Mouse (Mus musculus): ENCODE measurements around the gene B230118H07Rik. TPM values are rescaled to one million over a fixed set of nuclear protein-coding genes. Genes with fewer than 3 reads are reported as not detected.

Gene B230118H07Rik
- polyA plus RNA-seq, 2 experiments from 2014 or later, result 0.82 to 3.5 TPM

- no peak for ATAC-seq
Observed at GRCm38 (mm10) chr2:101638979-101639839, 10.1 kb downstream of the B230118H07Rik start.

DNA sequence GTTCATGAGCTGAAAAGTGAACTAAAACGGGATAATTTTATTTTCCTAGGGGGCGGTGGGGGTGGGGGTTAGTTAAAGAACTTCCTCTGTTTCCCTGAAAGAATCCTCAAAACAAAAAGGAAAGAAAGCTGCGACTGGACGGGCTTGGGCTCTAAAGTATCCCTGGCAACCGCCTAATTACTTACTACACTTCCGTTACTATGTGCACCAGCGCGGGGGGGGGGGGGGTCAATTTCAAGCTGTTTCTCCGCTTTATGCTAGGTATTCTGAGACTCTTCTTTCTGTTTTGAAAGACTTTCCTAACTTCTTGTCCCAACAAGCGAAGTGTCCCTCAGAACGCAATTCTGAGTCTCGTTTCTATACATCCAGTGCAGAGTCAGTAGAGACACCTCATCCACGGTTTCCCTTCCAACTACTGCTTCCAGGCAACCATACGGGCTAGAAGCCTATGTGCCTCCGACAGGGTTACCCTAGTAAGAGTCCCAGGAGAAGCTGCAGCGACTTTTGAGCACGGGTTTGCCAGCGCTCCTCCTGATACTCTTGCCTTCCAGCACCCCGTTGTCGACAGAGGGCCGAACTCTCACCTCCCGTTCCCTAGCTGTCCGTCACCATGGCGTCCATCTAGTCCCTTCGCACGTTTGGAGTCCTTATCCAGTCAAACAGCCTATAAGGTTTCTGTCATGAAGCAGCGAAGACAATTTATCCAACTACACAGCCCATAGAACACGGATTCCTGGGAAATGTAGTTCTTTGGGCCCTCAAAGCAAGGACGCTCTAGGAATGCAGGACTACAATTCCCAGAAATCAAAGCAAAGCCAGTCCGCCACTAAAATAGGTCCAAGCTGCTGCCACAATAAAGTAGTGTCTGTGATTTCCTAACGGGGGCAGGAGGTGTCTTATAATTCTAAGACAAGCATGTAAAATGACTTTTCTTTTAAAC, 20.8 kb downstream of the B230118H07Rik start:
- peak; percentile 89 for ATAC-seq

DNA sequence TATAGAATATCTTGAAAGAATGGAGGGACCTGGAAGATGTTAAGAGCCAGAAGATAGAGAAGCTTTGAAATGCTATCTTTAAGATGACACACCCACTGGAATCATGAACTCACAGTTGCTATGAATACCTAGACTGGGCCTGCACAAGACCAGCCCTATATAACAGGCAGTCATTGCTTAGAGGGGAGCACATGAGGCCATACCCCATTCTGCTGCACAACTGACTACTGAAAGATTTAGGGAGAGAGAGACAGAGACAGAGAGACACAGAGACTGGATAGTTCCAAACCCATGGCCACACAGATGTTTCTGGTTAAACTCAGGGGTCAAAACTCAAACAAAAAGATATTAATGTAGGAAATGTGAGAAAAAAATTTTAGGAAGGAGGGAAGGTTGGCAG, 22.1 kb downstream of the B230118H07Rik start:
- no peak for ATAC-seq

DNA sequence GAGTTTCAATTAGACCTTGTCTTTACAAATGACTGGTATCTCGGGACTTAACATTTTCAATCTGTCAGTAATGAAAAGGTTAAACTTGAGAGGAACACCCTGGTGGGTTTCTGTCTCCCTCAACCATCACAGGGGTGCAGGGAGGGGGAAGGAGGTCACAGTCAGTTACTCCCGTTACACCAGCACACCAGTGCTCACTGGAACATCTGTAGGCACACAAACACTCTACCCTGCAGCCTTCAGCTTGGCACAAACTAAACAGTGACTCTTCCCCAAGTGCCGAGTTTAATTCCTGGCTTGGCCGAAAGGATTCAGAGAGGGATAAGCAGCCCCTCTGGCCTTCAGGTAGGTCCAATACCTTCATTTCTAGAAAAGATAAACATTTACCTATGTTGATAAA, 24.8 kb downstream of the B230118H07Rik start, which contains the start of gene Rag2:
Gene Rag2 (plus strand): TSS at position 193 of the 400 bp plus-strand sequence.
- no peak for ATAC-seq

DNA sequence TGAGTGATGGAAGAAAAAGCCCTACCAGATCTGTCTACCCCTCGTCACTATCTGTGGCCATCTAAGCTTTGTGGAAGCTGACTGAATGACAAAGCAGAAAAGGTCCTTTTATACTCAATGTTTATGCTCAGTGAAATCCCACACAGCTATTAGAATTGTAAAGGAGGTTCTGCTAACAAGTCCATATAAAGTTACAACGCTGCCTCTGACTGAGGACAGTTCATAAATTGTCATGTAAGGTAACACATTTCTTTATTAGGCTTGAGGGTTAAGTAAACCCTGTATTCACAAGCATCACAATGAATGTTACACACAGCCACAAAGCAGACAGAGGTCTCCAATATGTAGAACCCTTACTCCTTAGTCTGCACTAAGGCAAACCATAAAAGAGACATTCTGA, 25.3 kb downstream of the B230118H07Rik start:
- ATAC-seq, result no peak

- ATAC-seq, result no peak
Observed at GRCm38 (mm10) chr2:101623042-101623441, 26.3 kb downstream of the B230118H07Rik start.

GRCm38 (mm10) chr2:101621611-101622010, 27.7 kb downstream of the B230118H07Rik start:
- no peak for ATAC-seq

GRCm38 (mm10) chr2:101620899-101621298, 28.4 kb downstream of the B230118H07Rik start:
- no peak for ATAC-seq

GRCm38 (mm10) chr2:101618373-101618772, 31.0 kb downstream of the B230118H07Rik start:
- no peak for ATAC-seq

DNA sequence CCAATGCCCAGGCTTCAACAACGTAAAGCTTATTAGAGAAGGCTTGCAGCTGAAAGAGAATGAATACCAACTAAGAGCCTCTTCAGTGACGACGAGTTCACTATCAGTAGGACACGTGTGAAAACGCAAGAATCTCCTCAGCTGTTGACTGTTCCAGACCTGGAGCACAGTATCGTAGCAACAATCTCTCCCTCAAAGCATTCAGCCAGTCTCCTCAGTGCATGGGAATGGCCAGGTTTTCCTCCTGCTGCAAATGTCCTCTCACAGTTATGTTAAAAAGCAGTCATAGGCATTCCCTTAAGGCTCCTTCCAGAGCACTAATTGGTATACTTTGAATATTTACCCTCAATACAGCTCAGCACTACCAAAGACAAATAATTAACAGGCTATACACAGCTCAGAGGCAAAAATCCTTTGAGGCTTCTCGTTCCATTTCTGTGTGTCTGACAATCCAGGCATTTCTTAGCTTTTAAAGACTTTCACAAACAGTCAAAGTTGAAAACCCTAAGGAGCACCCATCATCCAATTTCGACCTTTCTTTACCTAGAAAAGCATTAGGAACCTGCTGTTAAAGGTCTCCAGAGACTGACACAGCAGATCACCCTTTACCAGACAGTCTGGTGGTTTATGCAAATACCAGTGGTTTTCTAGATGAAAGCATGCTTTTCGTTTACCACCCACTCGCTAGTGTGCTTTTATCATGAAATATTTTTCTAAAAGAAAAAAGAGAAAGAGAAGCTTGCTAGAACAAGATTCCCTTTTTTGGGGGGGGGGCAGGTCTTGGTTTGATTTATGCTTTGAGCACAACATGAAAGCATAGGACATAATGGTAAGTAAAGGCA, 33.6 kb downstream of the B230118H07Rik start:
- ATAC-seq, result peak; percentile 89

DNA sequence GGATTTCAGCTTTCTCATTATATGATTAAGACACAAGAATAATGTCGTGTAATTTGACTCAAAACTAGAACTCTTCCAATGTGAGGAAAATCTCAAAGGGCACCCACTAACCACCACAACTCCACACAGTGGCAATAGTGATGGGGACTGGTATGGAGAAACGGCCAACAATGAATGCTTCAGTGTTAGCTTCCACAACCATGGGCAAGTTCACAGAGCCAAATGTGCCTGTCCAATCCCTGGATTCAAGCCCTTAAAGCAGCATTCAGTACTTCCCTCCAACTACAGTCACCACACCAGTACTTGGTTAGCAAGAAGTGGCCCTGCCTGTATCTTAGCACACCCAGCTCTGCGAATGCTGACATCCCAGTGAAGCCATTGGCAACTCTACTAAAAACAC, 38.5 kb downstream of the B230118H07Rik start:
- no peak for ATAC-seq

DNA sequence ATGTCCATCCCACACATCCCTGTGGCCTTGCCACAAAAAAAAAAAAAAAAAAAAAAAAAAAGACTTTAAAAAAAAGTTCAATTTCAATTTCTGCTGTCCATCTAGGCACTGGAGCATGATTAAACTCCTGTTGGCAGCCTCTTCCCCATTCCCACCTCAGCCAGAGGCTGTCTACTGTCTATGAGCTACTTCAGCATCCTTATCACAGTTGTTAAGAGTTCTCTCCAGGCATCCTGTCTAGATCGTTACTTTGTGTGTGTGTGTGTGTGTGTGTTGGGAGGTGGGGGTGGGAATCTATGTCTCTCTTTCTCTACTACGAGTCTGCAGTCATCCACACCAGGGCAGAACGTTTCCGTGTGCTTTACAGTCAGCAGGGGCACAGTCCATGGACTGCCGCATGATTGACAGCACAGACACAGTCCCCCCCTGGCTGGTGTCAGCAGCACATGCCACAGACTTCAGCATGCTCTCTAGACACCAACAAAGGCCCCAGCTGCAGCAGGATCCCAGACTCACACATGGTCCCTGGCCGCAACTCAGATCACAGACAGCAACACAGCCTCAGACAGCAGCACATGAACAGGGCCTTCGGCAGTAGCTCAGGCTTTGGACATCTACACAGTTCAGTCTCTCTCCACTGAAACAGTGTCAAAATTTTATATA, 41.0 kb downstream of the B230118H07Rik start:
- no peak for ATAC-seq

DNA sequence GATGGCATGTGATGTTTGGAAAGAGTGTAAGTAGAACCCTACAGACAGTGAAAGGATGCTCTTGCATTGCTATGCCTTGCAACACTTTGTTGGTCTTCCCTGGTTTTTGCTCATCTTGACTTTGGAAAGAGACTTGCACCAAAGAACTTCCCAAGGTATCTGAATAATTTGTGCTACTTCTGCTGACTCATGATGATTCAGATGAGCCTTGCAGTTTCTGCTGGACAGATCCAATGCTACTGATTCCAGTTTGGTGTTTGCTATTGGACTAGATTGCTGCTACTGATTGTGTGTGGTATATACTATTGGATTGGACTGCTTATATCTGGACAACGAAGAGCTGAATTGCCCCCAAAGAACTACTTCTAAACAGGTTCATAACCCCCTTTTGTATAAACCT, 46.2 kb downstream of the B230118H07Rik start:
- ATAC-seq, result no peak

GRCm38 (mm10) chr2:101600703-101601102, 48.6 kb downstream of the B230118H07Rik start:
- ATAC-seq, result no peak

- no peak for ATAC-seq
Observed at GRCm38 (mm10) chr2:101598190-101599181, 50.8 kb downstream of the B230118H07Rik start.

DNA sequence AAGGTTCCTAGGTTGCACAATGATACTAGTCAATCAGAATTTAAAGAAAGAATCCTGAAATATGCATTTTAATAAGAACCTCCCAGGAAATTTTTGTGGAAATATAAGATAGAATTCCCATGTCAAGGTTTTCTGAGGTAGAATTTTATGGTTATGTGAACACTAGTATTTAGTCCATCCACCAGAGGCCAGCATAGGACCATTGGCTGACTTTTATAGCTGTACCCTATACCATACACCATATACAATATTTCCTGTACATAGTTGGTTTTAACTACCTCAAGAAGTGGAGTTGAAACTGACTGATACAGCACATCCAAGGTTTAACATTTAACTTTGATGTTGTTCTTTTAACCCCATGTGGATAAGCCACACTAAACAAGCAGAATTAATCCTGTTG, 52.1 kb downstream of the B230118H07Rik start:
- ATAC-seq, result peak; percentile 47

DNA sequence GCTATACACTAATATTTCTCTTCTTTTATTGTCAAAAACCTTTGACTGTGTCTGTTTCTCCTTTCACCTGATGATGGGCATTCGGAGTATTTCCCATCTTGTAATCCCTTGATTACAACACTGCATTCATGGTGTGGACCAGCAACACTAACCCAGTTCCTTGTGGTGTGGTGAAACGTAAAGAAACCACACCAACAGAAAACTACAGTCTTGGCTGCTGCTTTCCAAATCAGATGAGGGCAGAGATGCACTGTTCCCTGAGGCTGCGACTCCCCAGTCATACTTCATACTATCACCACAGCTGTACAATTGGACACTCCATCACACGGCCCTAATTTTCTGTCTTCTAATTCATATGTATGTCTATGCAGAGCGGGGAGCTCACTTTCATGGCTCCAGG, 54.7 kb downstream of the B230118H07Rik start:
- ATAC-seq, result no peak

GRCm38 (mm10) chr2:101592886-101593285, 56.4 kb downstream of the B230118H07Rik start:
- no peak for ATAC-seq

DNA sequence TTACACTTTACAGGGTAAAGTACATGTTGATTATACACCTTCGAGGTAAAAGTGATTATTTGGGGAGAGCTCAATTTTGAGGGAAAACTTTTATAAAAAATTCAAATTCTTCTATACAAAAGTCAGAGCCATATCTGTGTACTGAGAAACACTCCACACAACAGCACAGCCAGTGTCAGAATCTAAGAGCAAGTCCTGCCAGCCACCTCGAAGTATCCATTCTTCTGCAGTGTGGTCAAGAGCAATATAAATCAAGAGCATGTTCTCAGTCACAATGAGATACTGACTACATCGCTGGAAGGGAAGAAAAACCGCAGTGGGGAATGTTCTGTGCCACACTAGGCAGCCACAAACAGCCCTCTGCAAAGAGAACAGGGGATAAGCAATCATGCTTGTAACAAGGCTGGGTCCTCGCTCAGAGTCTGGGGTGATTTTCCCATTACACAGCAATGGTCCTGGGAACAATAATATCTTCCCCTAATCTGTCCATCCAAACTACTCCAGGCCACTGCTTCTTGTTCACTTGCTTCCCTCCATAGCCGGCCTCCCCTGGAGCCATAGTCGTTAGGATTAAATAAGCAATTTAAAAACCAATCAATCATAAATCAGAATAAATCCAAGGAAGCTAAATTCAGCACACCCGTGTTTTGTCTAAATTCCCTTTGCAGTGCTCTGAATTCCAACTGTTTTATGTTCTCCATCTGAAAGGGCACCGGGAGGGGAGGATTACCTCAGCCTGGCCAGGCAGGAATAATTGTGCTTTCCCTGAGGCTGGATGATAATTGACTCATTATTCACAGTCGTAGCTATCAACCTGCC, 57.1 kb downstream of the B230118H07Rik start:
- ATAC-seq, result no peak

- ATAC-seq, result no peak
Observed at GRCm38 (mm10) chr2:101591356-101591755, 58.0 kb downstream of the B230118H07Rik start.

Measured in CD4-positive, CD25-positive, alpha-beta regulatory T cell, adult 4 months (primary cell).